Mouse (Mus musculus): ENCODE measurements around the gene Esr1. TPM values are rescaled to one million over a fixed set of nuclear protein-coding genes. Genes with fewer than 3 reads are reported as not detected.
"Not testable (repeated sequence)": the region's sequence is repeated elsewhere in the genome, so short reads cannot be mapped to it uniquely, and the experiment has no call there.

The Esr1 gene
- polyA plus RNA-seq, 1 experiment from 2014 or later, result 0.24 TPM

DNA sequence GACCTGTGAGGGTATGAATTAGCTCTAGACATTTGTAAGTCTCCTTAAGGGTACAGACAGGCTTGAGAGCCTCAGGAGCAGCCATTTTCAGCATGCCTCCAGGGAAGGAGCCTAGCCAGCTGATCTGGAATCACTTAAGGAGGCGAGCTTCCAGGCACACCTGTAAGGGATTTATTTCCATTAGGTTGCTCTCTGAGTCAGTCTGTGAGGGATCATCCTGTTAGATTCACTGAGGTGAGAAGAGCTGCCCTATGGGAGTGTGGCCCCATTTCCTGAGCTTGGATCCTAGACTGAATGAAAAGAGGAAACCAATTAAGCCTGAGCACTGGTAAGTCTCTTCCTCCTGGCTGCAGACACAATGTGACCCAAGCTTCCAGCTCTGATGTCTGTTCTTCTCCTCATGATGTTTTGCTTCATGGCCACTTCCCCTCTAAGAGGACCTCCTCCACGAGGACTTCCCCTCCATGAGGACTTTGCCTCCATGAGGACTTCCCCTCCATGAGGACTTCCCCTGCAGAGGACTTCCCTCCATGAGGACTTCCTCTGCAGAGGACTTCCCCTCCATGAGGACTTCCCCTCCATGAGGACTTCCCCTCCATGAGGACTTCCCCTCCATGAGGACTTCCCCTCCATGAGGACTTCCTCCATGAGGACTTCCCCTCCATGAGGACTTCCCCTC is 10.5 kb upstream of the Esr1 start:
- Histone ChIP-seq H3K9me3 (replicated peaks) (no peaks in the 10 kb centered on the region), H3K4me1 (no peaks in the 10 kb centered on the region), H3K36me3 (no peaks in the 10 kb centered on the region), H3K27ac (no peak overlapping the region), H3K27me3 (ENCODE audit: low read depth, poor library complexity, severe bottlenecking) (no peaks in the 10 kb centered on the region), H3K4me3 (no peak overlapping the region)
- DNase-seq (ENCODE audit: low spot score), result no peak
- 57% methylated on average over 2 of the region's 2 CpGs for WGBS

DNA sequence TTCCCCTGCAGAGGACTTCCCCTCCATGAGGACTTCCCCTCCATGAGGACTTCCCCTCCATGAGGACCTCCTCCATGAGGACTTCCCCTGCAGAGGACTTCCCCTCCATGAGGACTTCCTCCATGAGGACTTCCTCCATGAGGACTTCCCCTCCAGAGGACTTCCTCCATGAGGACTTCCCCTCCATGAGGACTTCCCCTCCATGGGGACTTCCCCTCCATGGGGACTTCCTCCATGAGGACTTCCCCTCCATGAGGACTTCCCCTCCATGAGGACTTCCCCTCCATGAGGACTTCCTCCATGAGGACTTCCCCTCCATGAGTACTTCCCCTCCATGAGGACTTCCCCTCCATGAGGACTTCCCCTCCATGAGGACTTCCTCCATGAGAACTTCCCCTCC is 9.8 kb upstream of the Esr1 start:
- not testable (repeated sequence) for H3K27me3 ChIP-seq (ENCODE audit: low read depth, poor library complexity, severe bottlenecking); DNase-seq (ENCODE audit: low spot score); H3K4me3 ChIP-seq; H3K27ac ChIP-seq; H3K4me1 ChIP-seq; H3K36me3 ChIP-seq; H3K9me3 ChIP-seq (replicated peaks)

DNA sequence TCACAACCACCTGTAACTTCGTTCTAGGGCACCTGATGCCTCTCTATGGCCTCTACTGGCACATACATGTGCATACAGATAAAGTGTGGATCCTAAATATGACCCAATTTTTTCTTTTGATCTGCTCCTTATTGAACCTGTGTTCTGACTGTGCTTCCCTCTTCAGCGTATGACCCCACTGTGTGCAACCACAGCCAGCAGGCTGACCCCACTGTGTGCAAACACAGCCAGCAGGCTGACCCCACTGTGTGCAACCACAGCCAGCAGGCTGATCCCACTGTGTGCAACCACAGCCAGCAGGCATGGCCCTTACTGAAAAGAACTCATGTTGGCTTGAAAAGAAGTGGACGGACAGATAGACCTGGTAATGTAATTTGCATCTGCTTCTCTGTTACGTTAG is 8.9 kb upstream of the Esr1 start:
- no peak overlapping the region for H3K4me3 ChIP-seq
- no peaks in the 10 kb centered on the region for H3K9me3 ChIP-seq (replicated peaks)
- no peaks in the 10 kb centered on the region for H3K4me1 ChIP-seq
- no peaks in the 10 kb centered on the region for H3K36me3 ChIP-seq
- DNase-seq (ENCODE audit: low spot score), result no peak
- no peaks in the 10 kb centered on the region for H3K27me3 ChIP-seq (ENCODE audit: low read depth, poor library complexity, severe bottlenecking)
- H3K27ac ChIP-seq, result no peak overlapping the region
- 81% methylated on average over 4 of the region's 4 CpGs for WGBS

DNA sequence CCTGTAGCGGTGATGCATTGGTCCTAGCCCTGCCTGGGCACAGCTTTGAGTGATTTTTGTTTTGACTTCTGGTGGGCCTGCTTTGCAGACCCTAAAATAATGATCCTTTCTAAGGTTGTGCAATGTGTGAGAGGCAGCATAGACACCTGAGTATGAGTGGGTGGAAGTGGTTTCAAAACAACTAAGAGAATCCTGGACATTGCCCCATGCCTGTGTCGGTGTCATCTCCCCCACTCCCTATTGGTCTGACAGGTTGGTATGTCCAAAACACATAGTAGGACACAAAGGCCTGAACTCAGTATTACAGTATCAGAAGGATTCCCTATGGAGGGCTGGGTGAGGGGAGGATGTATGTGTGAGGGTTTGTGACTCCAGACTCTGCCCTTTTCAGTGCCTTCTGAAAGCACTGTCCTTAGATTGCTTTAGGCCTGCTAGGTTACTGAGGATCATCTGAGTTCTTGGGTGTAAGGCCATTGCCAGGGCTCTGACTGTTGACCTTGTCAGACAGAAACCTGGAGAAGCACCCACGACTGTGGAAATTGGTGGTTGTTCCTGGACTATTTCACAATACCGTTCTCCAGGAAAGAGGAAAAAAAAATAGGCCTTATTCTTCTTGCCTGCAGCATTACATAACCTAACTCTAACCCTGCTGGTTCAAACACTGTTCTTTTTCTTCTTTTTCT is 6.7 kb upstream of the Esr1 start:
- Histone ChIP-seq H3K4me1 (no peaks in the 10 kb centered on the region; the same call in 1 of the 2 replicates), H3K9me3 (replicated peaks) (no peaks in the 10 kb centered on the region), H3K27me3 (ENCODE audit: low read depth, poor library complexity, severe bottlenecking) (no peaks in the 10 kb centered on the region), H3K4me3 (no peak overlapping the region), H3K36me3 (no peaks in the 10 kb centered on the region), H3K27ac (no peak overlapping the region)
- WGBS, result 81% methylated on average over 4 of the region's 4 CpGs
- peak; percentile 19 for DNase-seq (ENCODE audit: low spot score)

DNA sequence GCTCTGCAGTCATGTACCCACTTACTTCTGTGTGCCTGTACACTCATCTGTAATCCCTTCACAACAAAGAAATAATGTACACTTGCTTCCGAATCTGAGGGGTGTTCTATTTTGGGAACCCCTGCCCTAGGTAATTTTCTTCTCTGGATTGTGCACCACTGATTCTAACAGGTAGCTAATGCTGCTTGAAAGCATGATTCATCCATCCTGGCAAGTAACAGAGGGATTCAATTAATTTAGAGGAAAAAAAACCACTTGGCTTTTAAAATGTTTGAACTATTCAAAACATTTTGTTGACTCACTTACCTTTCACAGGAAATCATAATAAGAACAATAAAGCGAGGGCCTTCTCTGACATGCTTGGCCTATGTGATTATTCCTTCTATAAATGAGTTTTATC is 1.2 kb upstream of the Esr1 start:
- no peak for DNase-seq (ENCODE audit: low spot score)
- Histone ChIP-seq H3K4me3 (no peak overlapping the region), H3K27me3 (ENCODE audit: low read depth, poor library complexity, severe bottlenecking) (no peaks in the 10 kb centered on the region), H3K4me1 (peaks cover 15% of the 10 kb centered on the region), H3K9me3 (replicated peaks) (no peaks in the 10 kb centered on the region), H3K27ac (peak overlapping the region; percentile 36; the same call in 1 of the 2 replicates), H3K36me3 (no peaks in the 10 kb centered on the region)
- 81% methylated on average over 2 of the region's 2 CpGs for WGBS

DNA sequence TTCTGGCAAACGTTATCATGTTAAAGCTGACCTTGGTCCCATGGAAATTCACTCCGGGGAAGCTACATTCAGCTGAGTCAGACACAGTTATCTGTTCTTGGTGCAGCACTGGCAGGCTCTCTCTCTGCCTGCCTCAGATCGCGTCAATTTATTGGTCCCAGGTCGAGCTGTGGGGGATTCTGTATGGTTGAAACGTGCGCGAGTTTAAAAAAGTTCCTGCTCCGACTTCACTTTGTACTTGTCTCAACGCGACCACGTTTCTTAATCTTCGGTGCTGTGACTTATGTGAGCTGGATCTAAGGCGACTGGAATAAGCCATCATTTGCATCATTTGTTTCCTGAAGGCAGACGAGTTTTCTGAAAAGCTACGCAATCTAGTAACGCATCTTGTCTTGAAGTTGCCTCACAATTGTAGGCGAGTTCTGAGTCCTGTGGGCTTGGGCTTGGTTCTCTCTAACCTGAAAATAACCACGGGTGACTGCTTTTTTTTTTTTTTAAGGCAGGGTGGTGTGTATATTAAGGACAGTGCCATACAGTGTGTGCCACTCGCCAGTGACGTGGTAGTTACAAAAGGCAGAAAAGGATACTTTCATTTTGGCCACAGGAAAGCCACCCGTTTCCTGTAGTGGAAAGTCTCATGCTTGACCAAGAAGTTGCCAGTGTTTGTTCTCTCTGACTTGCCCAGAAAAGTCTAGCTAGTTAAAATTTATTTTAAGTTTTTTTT is 1.1 kb downstream of the Esr1 start:
- H3K9me3 ChIP-seq (replicated peaks), result no peaks in the 10 kb centered on the region
- H3K4me1 ChIP-seq, result peaks cover 15% of the 10 kb centered on the region
- no peaks in the 10 kb centered on the region for H3K36me3 ChIP-seq
- H3K27ac ChIP-seq, result no peak overlapping the region
- H3K27me3 ChIP-seq (ENCODE audit: low read depth, poor library complexity, severe bottlenecking), result no peaks in the 10 kb centered on the region
- no peak overlapping the region for H3K4me3 ChIP-seq
- WGBS, result 79% methylated on average over 22 of the region's 22 CpGs
- DNase-seq (ENCODE audit: low spot score), result no peak

DNA sequence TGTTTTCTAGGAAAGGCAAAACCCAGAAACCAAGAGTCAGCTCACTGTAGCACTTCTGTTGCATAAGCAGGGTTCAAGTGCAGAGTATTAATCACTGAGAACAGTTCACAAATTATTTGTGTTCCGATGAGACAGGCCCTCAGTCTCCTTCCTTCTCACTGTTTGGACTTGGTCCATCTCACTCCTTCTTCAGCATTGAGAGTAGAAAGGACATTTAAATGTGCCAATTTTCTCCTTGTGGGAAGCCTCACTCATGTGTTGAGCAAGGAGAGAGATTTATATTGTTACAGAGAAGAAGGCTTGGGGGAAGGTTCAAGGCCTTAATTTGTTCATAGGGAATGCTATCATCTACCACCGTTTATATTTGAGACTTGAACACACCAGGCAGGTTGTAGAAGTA is 6.6 kb downstream of the Esr1 start:
- WGBS, result 79% methylated on average over 2 of the region's 2 CpGs
- Histone ChIP-seq H3K9me3 (replicated peaks) (no peaks in the 10 kb centered on the region), H3K36me3 (no peaks in the 10 kb centered on the region), H3K27me3 (ENCODE audit: low read depth, poor library complexity, severe bottlenecking) (no peaks in the 10 kb centered on the region), H3K27ac (no peak overlapping the region), H3K4me3 (no peak overlapping the region), H3K4me1 (peaks cover 7% of the 10 kb centered on the region; the same call in 1 of the 2 replicates)
- peak; percentile 10 for DNase-seq (ENCODE audit: low spot score)

DNA sequence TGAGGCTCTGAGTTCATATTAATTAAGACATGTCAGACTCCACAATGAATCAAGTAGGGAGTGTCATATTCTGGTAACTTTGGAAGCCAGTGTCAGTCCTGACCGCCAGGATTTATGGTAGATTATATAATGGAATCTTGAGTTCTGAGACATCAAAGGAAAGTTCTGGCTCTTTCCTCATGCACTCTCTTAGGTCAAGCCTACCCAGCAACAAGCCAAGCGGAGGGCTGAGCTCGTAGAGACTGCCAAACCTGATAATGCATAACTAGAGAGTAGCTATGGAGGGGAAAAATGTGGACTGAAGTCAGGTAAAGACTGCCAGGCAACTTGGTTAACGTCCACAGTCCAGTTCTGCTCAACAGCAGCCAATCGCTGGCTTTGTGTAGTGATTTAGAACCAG is 7.3 kb downstream of the Esr1 start:
- 76% methylated on average over 5 of the region's 5 CpGs for WGBS
- DNase-seq (ENCODE audit: low spot score), result peak; percentile 23

DNA sequence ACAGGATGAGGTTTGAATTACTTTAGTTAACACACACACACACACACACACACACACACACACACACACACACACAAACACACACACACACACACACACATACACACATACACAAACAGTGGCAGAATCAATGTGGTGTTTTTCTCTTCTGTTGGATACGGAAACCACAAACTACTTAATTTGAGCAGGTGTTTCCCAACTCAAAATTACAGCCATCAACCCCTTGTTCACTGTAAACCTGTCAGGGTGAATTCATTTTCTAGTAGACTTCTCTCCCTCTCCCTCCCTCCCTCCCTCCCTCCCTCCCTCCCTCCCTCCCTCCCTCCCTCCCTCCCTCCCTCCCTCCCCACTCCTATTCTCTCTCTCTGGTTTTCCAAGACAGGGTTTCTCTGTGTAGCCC is 8.0 kb downstream of the Esr1 start:
- not testable (repeated sequence) for DNase-seq (ENCODE audit: low spot score); H3K27ac ChIP-seq; H3K9me3 ChIP-seq (replicated peaks); H3K36me3 ChIP-seq; H3K4me1 ChIP-seq; H3K4me3 ChIP-seq; H3K27me3 ChIP-seq (ENCODE audit: low read depth, poor library complexity, severe bottlenecking)
- 86% methylated on average over 1 of the region's 1 CpGs for WGBS

More for the DNA sequence above, 7.3 kb downstream of the Esr1 start:
- no peaks in the 10 kb centered on the region for H3K9me3 ChIP-seq (replicated peaks)
- H3K4me3 ChIP-seq, result no peak overlapping the region
- peaks cover 7% of the 10 kb centered on the region; the same call in 1 of the 2 replicates for H3K4me1 ChIP-seq
- no peak overlapping the region for H3K27ac ChIP-seq
- H3K27me3 ChIP-seq (ENCODE audit: low read depth, poor library complexity, severe bottlenecking), result no peaks in the 10 kb centered on the region
- no peaks in the 10 kb centered on the region for H3K36me3 ChIP-seq

DNA sequence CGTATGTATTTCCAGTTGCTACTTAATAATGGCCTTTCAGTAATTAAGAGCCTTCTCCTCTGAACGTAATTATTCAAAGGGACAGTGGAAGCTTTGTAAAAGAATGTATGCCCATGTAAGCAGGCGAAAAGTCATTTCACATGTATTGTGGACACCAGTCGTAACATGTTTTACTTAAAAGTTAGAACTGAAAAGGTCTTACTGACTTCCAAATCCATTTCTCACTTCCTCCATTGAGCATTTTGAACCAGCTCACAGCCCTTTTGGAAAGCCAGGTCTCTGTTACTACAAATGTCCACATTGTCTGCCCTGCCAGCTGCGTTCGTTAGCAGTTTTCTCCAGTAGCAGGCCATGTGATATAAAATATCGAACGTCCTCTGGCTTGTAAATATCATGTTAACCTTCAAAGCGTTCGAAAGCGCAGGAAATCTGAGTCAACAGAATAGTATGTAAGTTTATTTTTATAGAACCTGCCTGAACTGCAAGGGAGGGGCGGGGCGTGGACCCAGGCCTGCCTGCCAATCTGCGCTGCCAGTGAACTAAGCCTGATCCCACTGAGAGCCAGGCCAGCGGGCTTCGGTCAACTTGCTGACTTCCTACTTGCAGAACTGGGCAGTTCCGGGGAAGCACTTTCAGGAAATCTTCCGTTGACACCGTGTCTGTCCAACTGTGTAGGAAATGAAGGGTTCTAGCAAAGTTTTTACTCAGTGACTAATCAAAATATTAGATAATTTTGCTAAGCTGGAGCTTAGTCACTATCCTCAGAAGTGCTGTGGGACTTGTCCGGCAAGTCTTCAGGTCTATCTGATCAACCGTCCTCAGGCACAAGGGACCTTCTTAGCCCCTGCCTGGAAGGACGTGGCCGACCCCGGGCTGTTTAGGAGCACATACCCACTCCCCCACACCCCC is 9.5 kb downstream of the Esr1 start:
- DNase-seq (ENCODE audit: low spot score), result peak; percentile 33
- Histone ChIP-seq H3K9me3 (replicated peaks) (no peaks in the 10 kb centered on the region), H3K36me3 (no peaks in the 10 kb centered on the region), H3K27me3 (ENCODE audit: low read depth, poor library complexity, severe bottlenecking) (no peaks in the 10 kb centered on the region), H3K4me3 (no peak overlapping the region), H3K27ac (peak overlapping the region; percentile 61), H3K4me1 (peaks cover 7% of the 10 kb centered on the region; the same call in 1 of the 2 replicates)
- WGBS, result 88% methylated on average over 24 of the region's 24 CpGs

DNA sequence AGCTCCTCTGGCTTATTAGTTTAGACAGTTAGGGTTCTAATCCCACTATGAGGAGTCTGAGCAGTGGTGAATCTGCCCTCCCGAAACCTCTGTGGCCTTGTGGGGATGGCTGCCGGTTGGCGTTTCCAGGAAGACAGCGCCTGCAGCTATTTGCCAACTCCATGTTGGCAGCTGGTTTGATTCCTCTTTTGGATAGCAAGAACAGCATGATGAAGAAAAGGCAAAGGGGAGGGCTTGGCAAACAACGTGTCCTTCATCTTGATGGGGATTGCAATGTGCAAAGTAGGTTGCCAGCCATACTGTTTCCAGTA is 10.1 kb downstream of the Esr1 start:
- Histone ChIP-seq H3K27ac (peak overlapping the region; percentile 61), H3K9me3 (replicated peaks) (no peaks in the 10 kb centered on the region), H3K4me1 (peaks cover 7% of the 10 kb centered on the region; the same call in 1 of the 2 replicates), H3K4me3 (no peak overlapping the region), H3K36me3 (no peaks in the 10 kb centered on the region), H3K27me3 (ENCODE audit: low read depth, poor library complexity, severe bottlenecking) (no peaks in the 10 kb centered on the region)
- no peak for DNase-seq (ENCODE audit: low spot score)
- 93% methylated on average over 5 of the region's 5 CpGs for WGBS

DNA sequence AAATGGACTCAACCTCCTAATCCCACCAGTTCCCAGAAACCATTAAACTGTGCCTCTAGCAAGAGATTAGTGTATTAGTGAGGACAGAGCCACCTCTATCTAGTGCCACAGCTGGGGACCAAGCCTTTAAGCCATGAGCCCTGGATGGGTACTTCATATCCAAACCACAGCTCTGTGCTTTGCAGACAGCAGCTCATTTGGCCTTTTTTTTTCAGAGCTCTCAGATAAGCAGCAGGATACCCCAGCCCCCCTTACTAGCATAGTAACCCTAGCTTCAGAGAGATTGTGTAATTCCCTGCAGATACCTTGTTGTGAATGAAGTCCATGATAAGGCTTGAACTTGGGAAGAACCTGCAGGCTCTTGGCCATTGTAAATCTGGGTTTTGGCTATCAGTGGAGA is 11.9 kb downstream of the Esr1 start:
- DNase-seq (ENCODE audit: low spot score), result peak; percentile 7
- Histone ChIP-seq H3K27ac (no peak overlapping the region), H3K27me3 (ENCODE audit: low read depth, poor library complexity, severe bottlenecking) (no peaks in the 10 kb centered on the region), H3K4me3 (no peak overlapping the region), H3K36me3 (no peaks in the 10 kb centered on the region), H3K9me3 (replicated peaks) (no peaks in the 10 kb centered on the region), H3K4me1 (peaks cover 7% of the 10 kb centered on the region; the same call in 1 of the 2 replicates)
